Mouse (Mus musculus) lung, embryonic 16.5 days (tissue): ENCODE data around the gene Prdm10. TPM values are rescaled to one million over a fixed set of nuclear protein-coding genes. Genes with fewer than 3 reads are reported as not detected.

Source experiments
- ATAC-seq: fragments of 200-750 bp; cut with Nextera tagmentation; 2 replicates; pipeline ENCODE4 v1.8.0; 2017; ENCODE audit warnings: low read depth, mild to moderate bottlenecking, moderate library complexity
- H3K27ac ChIP-seq: fragments of 300-500 bp; sonication (generic); 2 replicates; pipeline ENCODE4 v1.5.1; 2014; ENCODE audit warnings: mild to moderate bottlenecking, control low read depth, low read length
- H3K27me3 ChIP-seq: fragments of 300-500 bp; sonication (generic); 2 replicates; pipeline ENCODE4 v1.6.1; 2014; ENCODE audit warnings: low read depth, low read length, mixed read lengths; ENCODE audit not compliant: control insufficient read depth, insufficient read depth
- H3K36me3 ChIP-seq: fragments of 300-500 bp; sonication (generic); 2 replicates; pipeline ENCODE4 v1.6.1; 2014; ENCODE audit warnings: low read length; ENCODE audit not compliant: control insufficient read depth, insufficient read depth
- H3K4me1 ChIP-seq: fragments of 300-500 bp; sonication (generic); replicated peaks from 2 replicates; pipeline ENCODE4 v1.6.1; 2014; ENCODE audit warnings: low read length, mixed read lengths; ENCODE audit not compliant: control insufficient read depth, insufficient read depth
- H3K4me2 ChIP-seq: fragments of 300-500 bp; sonication (generic); 2 replicates; pipeline ENCODE4 v1.6.1; 2014; ENCODE audit warnings: low read depth, low read length, control low read depth
- H3K4me3 ChIP-seq: fragments of 300-500 bp; sonication (generic); 2 replicates; pipeline ENCODE4 v1.5.1; 2014; ENCODE audit warnings: mild to moderate bottlenecking, low read length, control low read depth
- H3K9ac ChIP-seq: fragments of 300-500 bp; sonication (generic); 2 replicates; pipeline ENCODE4 v1.6.1; 2014; ENCODE audit warnings: low read length, control low read depth
- H3K9me3 ChIP-seq: fragments of 300-500 bp; sonication (generic); 2 replicates; pipeline ENCODE4 v1.6.1; 2016; ENCODE audit warnings: low read length; ENCODE audit not compliant: control insufficient read depth
- WGBS: fragments of 180-500 bp; shearing (Covaris S2); extraction: QIAGEN DNeasy Blood & Tissue Kit; methylation state at CpG from one replicate; pipeline ENCODE4 v1.1.7; 2014; 5-methylcytosine and 5-hydroxymethylcytosine counted together
- polyA plus RNA-seq: library from polyadenylated mRNA; unstranded; fragments of >200 nt; fragmentation: Nextera tagmentation; extraction: Ambion mirVana; gene quantifications from 2 replicates; pipeline ENCODE4 v1.2.1, GENCODE M21; 2015

Gene Prdm10
- polyA plus RNA-seq, 1 experiment from 2014 or later: 4.8 TPM

GRCm38 (mm10) chr9:31258237-31258636, 22.1 kb upstream of the Prdm10 start:
- no peak for ATAC-seq
- Histone ChIP-seq H3K4me2 (no peak overlapping the region), H3K27me3 (no peaks in the 10 kb centered on the region), H3K36me3 (no peaks in the 10 kb centered on the region), H3K9ac (no peak overlapping the region), H3K4me1 (peaks cover 6% of the 10 kb centered on the region), H3K9me3 (no peaks in the 10 kb centered on the region), H3K27ac (no peak overlapping the region), H3K4me3 (no peak overlapping the region)
- 39% methylated on average over 3 of the region's 3 CpGs for WGBS

GRCm38 (mm10) chr9:31260219-31260618, 20.1 kb upstream of the Prdm10 start:
- ATAC-seq: no peak
- H3K36me3 ChIP-seq: no peaks in the 10 kb centered on the region
- 67% methylated on average over 4 of the region's 4 CpGs for WGBS

GRCm38 (mm10) chr9:31262226-31263105, 17.9 kb upstream of the Prdm10 start:
- Histone ChIP-seq H3K4me1 (peaks cover 13% of the 10 kb centered on the region), H3K4me3 (no peak overlapping the region), H3K9me3 (no peaks in the 10 kb centered on the region), H3K27me3 (no peaks in the 10 kb centered on the region), H3K27ac (no peak overlapping the region), H3K9ac (no peak overlapping the region), H3K4me2 (no peak overlapping the region), H3K36me3 (no peaks in the 10 kb centered on the region)
- peak; percentile 39; the same call in 1 of the 2 replicates for ATAC-seq
- WGBS: 53% methylated on average over 4 of the region's 4 CpGs

More at GRCm38 (mm10) chr9:31260219-31260618, 20.1 kb upstream of the Prdm10 start:
- Histone ChIP-seq H3K9ac (no peak overlapping the region), H3K9me3 (no peaks in the 10 kb centered on the region), H3K27me3 (no peaks in the 10 kb centered on the region), H3K4me3 (no peak overlapping the region), H3K4me2 (no peak overlapping the region), H3K27ac (no peak overlapping the region), H3K4me1 (peaks cover 3% of the 10 kb centered on the region)

- Histone ChIP-seq H3K4me1 (peaks cover 13% of the 10 kb centered on the region), H3K27ac (peak overlapping the region; percentile 72), H3K4me3 (no peak overlapping the region), H3K36me3 (no peaks in the 10 kb centered on the region), H3K4me2 (no peak overlapping the region; the same call in 1 of the 2 replicates), H3K27me3 (no peaks in the 10 kb centered on the region), H3K9me3 (no peaks in the 10 kb centered on the region), H3K9ac (no peak overlapping the region; the same call in 1 of the 2 replicates)
- WGBS: 31% methylated on average over 5 of the region's 5 CpGs
- ATAC-seq: peak; percentile 81
Measured at GRCm38 (mm10) chr9:31266013-31266659, 14.2 kb upstream of the Prdm10 start.

GRCm38 (mm10) chr9:31271221-31272015, 8.9 kb upstream of the Prdm10 start:
- H3K27me3 ChIP-seq: no peaks in the 10 kb centered on the region
- no peaks in the 10 kb centered on the region for H3K9me3 ChIP-seq
- peaks cover under 1% of the 10 kb centered on the region; the same call in 1 of the 2 replicates for H3K4me1 ChIP-seq
- no peak overlapping the region for H3K9ac ChIP-seq
- no peaks in the 10 kb centered on the region for H3K36me3 ChIP-seq
- H3K4me2 ChIP-seq: no peak overlapping the region
- ATAC-seq: no peak
- WGBS: 63% methylated on average over 8 of the region's 8 CpGs
- no peak overlapping the region for H3K4me3 ChIP-seq
- no peak overlapping the region for H3K27ac ChIP-seq

GRCm38 (mm10) chr9:31272160-31272559, 8.2 kb upstream of the Prdm10 start:
- no peaks in the 10 kb centered on the region for H3K36me3 ChIP-seq
- H3K27ac ChIP-seq: no peak overlapping the region
- H3K27me3 ChIP-seq: no peaks in the 10 kb centered on the region
- H3K4me3 ChIP-seq: no peak overlapping the region
- no peak overlapping the region for H3K4me2 ChIP-seq
- no peaks in the 10 kb centered on the region for H3K9me3 ChIP-seq
- 73% methylated on average over 4 of the region's 4 CpGs for WGBS
- ATAC-seq: no peak
- no peak overlapping the region for H3K9ac ChIP-seq
- H3K4me1 ChIP-seq: no peaks in the 10 kb centered on the region; the same call in 1 of the 2 replicates

- no peaks in the 10 kb centered on the region for H3K27me3 ChIP-seq
- H3K4me1 ChIP-seq: peaks cover 15% of the 10 kb centered on the region; the same call in 1 of the 2 replicates
- no peak for ATAC-seq
- no peak overlapping the region for H3K9ac ChIP-seq
- H3K4me2 ChIP-seq: no peak overlapping the region
- 66% methylated on average over 7 of the region's 7 CpGs for whole genome bisulfite sequencing
- no peaks in the 10 kb centered on the region for H3K36me3 ChIP-seq
- peak overlapping the region; percentile 98 for H3K27ac ChIP-seq
- no peaks in the 10 kb centered on the region for H3K9me3 ChIP-seq
- H3K4me3 ChIP-seq: no peak overlapping the region
Measured at GRCm38 (mm10) chr9:31278651-31279050, 1.7 kb upstream of the Prdm10 start.

- Histone ChIP-seq H3K36me3 (no peaks in the 10 kb centered on the region), H3K9me3 (no peaks in the 10 kb centered on the region), H3K27ac (peak overlapping the region; percentile 98), H3K4me2 (peak overlapping the region; percentile 71), H3K27me3 (no peaks in the 10 kb centered on the region), H3K4me3 (peak overlapping the region; percentile 76), H3K4me1 (peaks cover 15% of the 10 kb centered on the region; the same call in 1 of the 2 replicates), H3K9ac (peak overlapping the region; percentile 97)
- ATAC-seq: no peak
- WGBS: 51% methylated on average over 2 of the region's 2 CpGs
Measured at GRCm38 (mm10) chr9:31279306-31279705, 1.0 kb upstream of the Prdm10 start.
